Mouse (Mus musculus) left cerebral cortex, postnatal 36 days (tissue): ENCODE results near the gene Gsk3a. TPM values are rescaled to one million over a fixed set of nuclear protein-coding genes. Genes with fewer than 3 reads are reported as not detected.
A peak's percentile ranks its signal among the peaks of the same experiment; 100 is the strongest.

Source experiments
- DNase-seq, 2 experiments: peaks; one replicate each; pipeline ENCODE4 v3.0.0; 2021 to 2022; ENCODE audit warnings: low spot score in 2 of 2, mixed read lengths in 1 of 2
- intact Hi-C: fragments of 180-260 bp; cut with DNase I; formaldehyde crosslinking; loops from one replicate; pipeline ENCODE4 v1.15.1; 2025
- total RNA-seq, 2 experiments: library from RNA; stranded (reverse); gene quantifications; 2 replicates each; pipeline ENCODE4 v1.2.3; 2021

Gene Gsk3a
- total RNA-seq, 2 experiments from 2014 or later: 206 to 237 TPM

GRCm38 (mm10) chr7:25233061-25233460 is 4.6 kb downstream of the Gsk3a start:
- DNase-seq: no peak
- intact Hi-C loops: loop anchor here (10.0 kb wide), 1 partner anchor 218 kb away; no protein-coding TSS in a partner anchor

- intact Hi-C loops: loop anchor here (10.0 kb wide), 1 partner anchor 217 kb away; no protein-coding TSS in a partner anchor
- no peak for DNase-seq
Observed at GRCm38 (mm10) chr7:25232101-25232648, 5.5 kb downstream of the Gsk3a start.

GRCm38 (mm10) chr7:25230690-25231285 is 6.9 kb downstream of the Gsk3a start:
- intact Hi-C loops: loop anchor here (10.0 kb wide), 1 partner anchor 216 kb away; no protein-coding TSS in a partner anchor

GRCm38 (mm10) chr7:25227523-25228300 is 9.9 kb downstream of the Gsk3a start:
- DNase-seq: no peak
- intact Hi-C loops: no loop called here

More at GRCm38 (mm10) chr7:25230690-25231285, 6.9 kb downstream of the Gsk3a start:
- DNase-seq: no peak

GRCm38 (mm10) chr7:25222275-25222967 is 15.2 kb downstream of the Gsk3a start:
- intact Hi-C loops: no loop called here
- no peak for DNase-seq

- DNase-seq: peak; percentile 98 to 99
- intact Hi-C loops: no loop called here
Observed at GRCm38 (mm10) chr7:25221102-25221883, 16.4 kb downstream of the Gsk3a start, which contains the start of gene Zfp526. TSS of gene Zfp526 (plus strand) at chr7:25221425.

GRCm38 (mm10) chr7:25220457-25221101 is 17.1 kb downstream of the Gsk3a start, which contains the start of gene Dedd2:
TSS of gene Dedd2 (minus strand) at chr7:25220615.
- intact Hi-C loops: no loop called here
- DNase-seq: no peak

GRCm38 (mm10) chr7:25219756-25220456 is 17.7 kb downstream of the Gsk3a start:
- intact Hi-C loops: no loop called here
- peak; percentile 94 for DNase-seq

GRCm38 (mm10) chr7:25219416-25219750 is 18.3 kb downstream of the Gsk3a start:
- DNase-seq: peak in 1 of 2 experiments; percentile 36
- intact Hi-C loops: no loop called here

- peak; percentile 40 to 47 for DNase-seq
- intact Hi-C loops: no loop called here
Observed at GRCm38 (mm10) chr7:25218705-25219415, 18.8 kb downstream of the Gsk3a start.

GRCm38 (mm10) chr7:25217653-25218395 is 19.8 kb downstream of the Gsk3a start:
- intact Hi-C loops: no loop called here
- no peak for DNase-seq

GRCm38 (mm10) chr7:25214172-25214571 is 23.5 kb downstream of the Gsk3a start:
- intact Hi-C loops: no loop called here
- no peak for DNase-seq

- intact Hi-C loops: no loop called here
- DNase-seq: no peak
Observed at GRCm38 (mm10) chr7:25213099-25213498, 24.6 kb downstream of the Gsk3a start.

- intact Hi-C loops: no loop called here
Observed at GRCm38 (mm10) chr7:25210482-25210881, 27.2 kb downstream of the Gsk3a start.

GRCm38 (mm10) chr7:25209161-25209622 is 28.5 kb downstream of the Gsk3a start:
- intact Hi-C loops: no loop called here
- DNase-seq: no peak

More at GRCm38 (mm10) chr7:25210482-25210881, 27.2 kb downstream of the Gsk3a start:
- no peak for DNase-seq

- no peak for DNase-seq
- intact Hi-C loops: no loop called here
Observed at GRCm38 (mm10) chr7:25206094-25206830, 31.4 kb downstream of the Gsk3a start.
